Mouse (Mus musculus) neural tube, embryonic 14.5 days (tissue): ENCODE results near the gene Brsk1. TPM values are rescaled to one million over a fixed set of nuclear protein-coding genes. Genes with fewer than 3 reads are reported as not detected.

ENCODE experiments used
- polyA plus RNA-seq: library from polyadenylated mRNA; unstranded; fragments of >200 nt; fragmentation: Nextera tagmentation; extraction: Ambion mirVana; gene quantifications from 2 replicates; pipeline ENCODE4 v1.2.1, GENCODE M21; 2014

The Brsk1 gene
- polyA plus RNA-seq, 1 experiment from 2014 or later = 12.9 TPM

Other genes starting within 250 kb of the Brsk1 start
- 43.7 and 44.6 TPM in 2 replicates for gene Rdh13, start 245.0 kb upstream of the Brsk1 start, polyA plus RNA-seq
- gene Eps8l1, start 229.9 kb upstream of the Brsk1 start, polyA plus RNA-seq = 5.9 and 6.9 TPM in 2 replicates
- gene Ppp1r12c, start 188.9 kb upstream of the Brsk1 start, polyA plus RNA-seq = 48.6 and 52.4 TPM in 2 replicates
- 2.8 and 4.9 TPM in 2 replicates for gene Tnnt1, start 174.2 kb upstream of the Brsk1 start, polyA plus RNA-seq
- 0.84 and 2.0 TPM in 2 replicates for gene Tnni3, start 166.4 kb upstream of the Brsk1 start, polyA plus RNA-seq
- gene Dnaaf3, start 158.2 kb upstream of the Brsk1 start, polyA plus RNA-seq = 0.66 and 0.91 TPM in 2 replicates
- gene Syt5, start 143.1 kb upstream of the Brsk1 start, polyA plus RNA-seq = 71.5 and 79.9 TPM in 2 replicates
- 0.20 and 0.22 TPM in 2 replicates for gene Ptprh, start 86.6 kb upstream of the Brsk1 start, polyA plus RNA-seq
- gene Tmem86b, start 59.2 kb upstream of the Brsk1 start, polyA plus RNA-seq = 3.3 and 3.4 TPM in 2 replicates
- gene Ppp6r1, start 31.6 kb upstream of the Brsk1 start, polyA plus RNA-seq = 6.1 and 10.9 TPM in 2 replicates
- gene Hspbp1, start 5.5 kb upstream of the Brsk1 start, polyA plus RNA-seq = 141 and 143 TPM in 2 replicates
- 0.19 TPM in 2 replicates for gene Tmem150b, start 34.6 kb downstream of the Brsk1 start, polyA plus RNA-seq
- gene Kmt5c, start 49.5 kb downstream of the Brsk1 start, polyA plus RNA-seq = 50.9 and 64.8 TPM in 2 replicates
- gene Cox6b2, start 62.5 kb downstream of the Brsk1 start, polyA plus RNA-seq = 10.8 and 17.7 TPM in 2 replicates
- gene Fam71e2, start 80.7 kb downstream of the Brsk1 start, polyA plus RNA-seq = 0.13 TPM in 1 of 2 replicates, not detected in the other
- 0.44 and 0.48 TPM in 2 replicates for gene Il11, start 92.3 kb downstream of the Brsk1 start, polyA plus RNA-seq
- 0.46 TPM in 1 of 2 replicates, not detected in the other for gene Tmem190, start 92.3 kb downstream of the Brsk1 start, polyA plus RNA-seq
- gene Tmem238, start 99.1 kb downstream of the Brsk1 start, polyA plus RNA-seq = 3.5 and 3.6 TPM in 2 replicates
- 154 and 173 TPM in 2 replicates for gene Rpl28, start 102.3 kb downstream of the Brsk1 start, polyA plus RNA-seq
- 249 and 263 TPM in 2 replicates for gene Ube2s, start 122.0 kb downstream of the Brsk1 start, polyA plus RNA-seq
- gene Shisa7, start 154.1 kb downstream of the Brsk1 start, polyA plus RNA-seq = 16.8 and 18.7 TPM in 2 replicates
- gene Isoc2b, start 179.7 kb downstream of the Brsk1 start, polyA plus RNA-seq = 3.2 and 3.9 TPM in 2 replicates
- 0.58 and 0.76 TPM in 2 replicates for gene Isoc2a, start 186.5 kb downstream of the Brsk1 start, polyA plus RNA-seq
- 0.37 and 0.41 TPM in 2 replicates for gene Gm36210, start 215.9 kb downstream of the Brsk1 start, polyA plus RNA-seq
- gene Zfp628, start 224.6 kb downstream of the Brsk1 start, polyA plus RNA-seq = 2.8 and 3.7 TPM in 2 replicates
- 24.4 and 27.9 TPM in 2 replicates for gene Nat14, start 231.4 kb downstream of the Brsk1 start, polyA plus RNA-seq
- 0.40 and 1.3 TPM in 2 replicates for gene Ssc5d, start 235.2 kb downstream of the Brsk1 start, polyA plus RNA-seq